Mouse (Mus musculus): Measurements from ENCODE around the gene Orm1. TPM values are rescaled to one million over a fixed set of nuclear protein-coding genes. Genes with fewer than 3 reads are reported as not detected.

The Orm1 gene
- total and polyA plus RNA-seq, 3 experiments: not detected

DNA sequence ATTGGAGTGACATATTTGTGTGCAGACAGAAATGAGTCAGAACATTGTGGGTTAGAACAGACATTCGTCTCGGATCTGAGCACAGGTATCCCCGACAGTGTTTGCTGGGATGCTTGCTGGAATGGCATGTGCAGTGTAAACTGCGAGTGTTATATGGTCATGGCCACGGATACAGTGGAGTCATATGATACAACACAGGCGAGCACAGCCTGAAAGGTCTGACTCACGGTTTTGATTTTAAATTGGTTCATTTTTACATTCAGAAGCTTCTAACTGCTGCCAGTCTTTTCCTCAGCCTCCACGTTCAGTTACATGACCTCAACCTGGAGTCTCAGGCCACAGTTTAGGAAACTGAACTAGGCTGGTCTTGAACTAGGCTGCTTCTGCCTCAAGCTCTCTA, 47.5 kb upstream of the Orm1 start:
- no peak overlapping the region for H3K4me3 ChIP-seq (ENCODE audit: control insufficient read depth in 1 of 2, insufficient read depth in 1 of 2, low read depth in 2 of 2, low read length in 2 of 2)
- no peaks in the 10 kb centered on the region for H3K4me1 ChIP-seq (ENCODE audit: control insufficient read depth in 1 of 2, insufficient read depth in 2 of 2, low read length in 2 of 2)
- no peak overlapping the region for H3K27ac ChIP-seq (ENCODE audit: control insufficient read depth, low read depth, low read length)
- TF ChIP-seq ELF1 (IDR thresholded peaks at IDR 0.05; ENCODE audit: low read depth, low read length) (no peak), USF1 (IDR thresholded peaks at IDR 0.05; ENCODE audit: low read depth, low read length) (no peak), MYC (IDR thresholded peaks at IDR 0.05; ENCODE audit: low read depth, low read length) (no peak), TBP (IDR thresholded peaks at IDR 0.05; ENCODE audit: low read depth, low read length) (no peak), SIN3A (IDR thresholded peaks at IDR 0.05; ENCODE audit: low read length) (no peak), POLR2AphosphoS5 (IDR thresholded peaks at IDR 0.05; ENCODE audit: borderline replicate concordance, low read depth, low read length) (no peak), NELFE (IDR thresholded peaks at IDR 0.05; ENCODE audit: low read depth, low read length) (no peak), JUND (IDR thresholded peaks at IDR 0.05; ENCODE audit: low read depth, low read length) (no peak), POLR2A (IDR thresholded peaks at IDR 0.05; ENCODE audit: control insufficient read depth in 1 of 2, insufficient read depth in 1 of 2, low read depth in 1 of 2, low read length in 2 of 2, poor library complexity in 1 of 2) (no peak), MAFK (IDR thresholded peaks at IDR 0.05; ENCODE audit: borderline replicate concordance, low read depth, low read length) (no peak), KAT2A (conservative IDR thresholded peaks at IDR 0.05; ENCODE audit: low read depth, low read length) (no peak), MEF2A (IDR thresholded peaks at IDR 0.05; ENCODE audit: extremely low read depth, insufficient replicate concordance, low read depth, low read length, poor library complexity, severe bottlenecking) (no peak), RCOR1 (IDR thresholded peaks at IDR 0.05; ENCODE audit: low read depth, low read length) (no peak), HCFC1 (IDR thresholded peaks at IDR 0.05; ENCODE audit: low read depth, low read length) (no peak), POLR2AphosphoS2 (IDR thresholded peaks at IDR 0.05; ENCODE audit: low read length) (no peak), ZKSCAN1 (IDR thresholded peaks at IDR 0.05; ENCODE audit: low read depth, low read length) (no peak), TCF12 (IDR thresholded peaks at IDR 0.05; ENCODE audit: low read depth, low read length) (no peak)
- H3K9ac ChIP-seq (ENCODE audit: control insufficient read depth, low read depth, low read length, poor library complexity, severe bottlenecking): no peak overlapping the region
- no peaks in the 10 kb centered on the region for H3K9me3 ChIP-seq (replicated peaks; ENCODE audit: insufficient read depth, low read length)
- DNase-seq (ENCODE audit: low read depth, low spot score): no peak
- H3K79me2 ChIP-seq (ENCODE audit: control insufficient read depth, insufficient read depth, low read length, poor library complexity): no peaks in the 10 kb centered on the region
- H3K27me3 ChIP-seq (ENCODE audit: control insufficient read depth in 1 of 2, insufficient read depth in 2 of 2, low read length in 2 of 2): no peaks in the 10 kb centered on the region
- H3K36me3 ChIP-seq (ENCODE audit: control insufficient read depth in 1 of 2, insufficient read depth in 2 of 2, low read length in 2 of 2): no peaks in the 10 kb centered on the region

DNA sequence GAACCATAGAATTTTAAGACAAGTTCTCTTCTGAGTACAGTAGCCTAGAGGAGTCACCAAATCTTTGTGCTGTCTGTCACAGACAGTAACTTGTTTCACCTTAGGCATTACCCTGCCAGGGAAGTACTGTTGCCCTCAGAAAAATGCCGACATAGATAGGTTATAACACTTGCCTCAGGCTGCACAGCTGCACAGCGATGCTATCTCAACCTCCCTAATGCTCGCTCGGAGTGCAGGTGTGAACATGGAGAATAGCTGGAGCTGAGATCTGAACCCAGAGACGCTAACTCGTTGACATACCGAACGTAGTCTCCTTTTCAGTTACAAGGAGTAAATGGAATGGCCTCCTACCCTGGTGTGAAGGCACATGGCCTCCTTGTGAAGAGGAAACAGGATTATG, 46.2 kb upstream of the Orm1 start:
- TF ChIP-seq MYB (IDR thresholded peaks at IDR 0.05; ENCODE audit: low read depth, low read length) (no peak), JUND (IDR thresholded peaks at IDR 0.05; ENCODE audit: low read depth, low read length) (no peak), RAD21 (IDR thresholded peaks at IDR 0.05; ENCODE audit: low read depth, low read length) (no peak), TBP (IDR thresholded peaks at IDR 0.05; ENCODE audit: low read depth, low read length) (no peak), ETS1 (IDR thresholded peaks at IDR 0.05; ENCODE audit: low read depth, low read length) (no peak), CHD1 (IDR thresholded peaks at IDR 0.05; ENCODE audit: low read depth, low read length) (no peak)
- Histone ChIP-seq H3K36me3 (ENCODE audit: control insufficient read depth in 1 of 2, insufficient read depth in 2 of 2, low read length in 2 of 2) (no peaks in the 10 kb centered on the region), H3K4me1 (ENCODE audit: control insufficient read depth in 1 of 2, insufficient read depth in 2 of 2, low read length in 2 of 2) (no peaks in the 10 kb centered on the region), H3K9ac (ENCODE audit: control insufficient read depth, low read depth, low read length, poor library complexity, severe bottlenecking) (no peak overlapping the region), H3K4me3 (ENCODE audit: control insufficient read depth in 1 of 2, insufficient read depth in 1 of 2, low read depth in 2 of 2, low read length in 2 of 2) (no peak overlapping the region), H3K9me3 (replicated peaks; ENCODE audit: insufficient read depth, low read length) (no peaks in the 10 kb centered on the region), H3K27ac (ENCODE audit: control insufficient read depth, low read depth, low read length) (no peak overlapping the region), H3K27me3 (ENCODE audit: control insufficient read depth in 1 of 2, insufficient read depth in 2 of 2, low read length in 2 of 2) (no peaks in the 10 kb centered on the region), H3K79me2 (ENCODE audit: control insufficient read depth, insufficient read depth, low read length, poor library complexity) (no peaks in the 10 kb centered on the region)
- no peak for DNase-seq (ENCODE audit: low read depth, low spot score)
